Mouse (Mus musculus): Measurements from ENCODE around the gene Nop56. TPM values are rescaled to one million over a fixed set of nuclear protein-coding genes. Genes with fewer than 3 reads are reported as not detected.

Nop56 gene
- total and polyA plus RNA-seq, 3 experiments, result 556 to 1,867 (median 594) TPM

- peak; percentile 19 for DNase-seq (ENCODE audit: low read depth, low spot score)
- peak overlapping the region; percentile 28 to 37 for H3K4me3 ChIP-seq (ENCODE audit: control insufficient read depth in 1 of 2, insufficient read depth in 1 of 2, low read depth in 2 of 2, low read length in 2 of 2)
- no peaks in the 10 kb centered on the region for H3K79me2 ChIP-seq (ENCODE audit: control insufficient read depth, insufficient read depth, low read length, poor library complexity)
- H3K9me3 ChIP-seq (replicated peaks; ENCODE audit: insufficient read depth, low read length), result no peaks in the 10 kb centered on the region
- peak overlapping the region; percentile 45 for H3K9ac ChIP-seq (ENCODE audit: control insufficient read depth, low read depth, low read length, poor library complexity, severe bottlenecking)
- peaks cover 6 to 17% of the 10 kb centered on the region in 2 experiments; a peak in 3 of 4 replicates for H3K4me1 ChIP-seq (ENCODE audit: control insufficient read depth in 1 of 2, insufficient read depth in 2 of 2, low read length in 2 of 2)
- H3K36me3 ChIP-seq (ENCODE audit: control insufficient read depth in 1 of 2, insufficient read depth in 2 of 2, low read length in 2 of 2), result peaks cover 0 to 9% of the 10 kb centered on the region in 2 experiments; a peak in 2 of 4 replicates
- no peak for TF ChIP-seq MYB (IDR thresholded peaks at IDR 0.05; ENCODE audit: low read depth, low read length)
- peak in 1 of 3 experiments; percentile 20; a peak in 2 of 6 replicates for TF ChIP-seq CTCF (IDR thresholded peaks at IDR 0.05 in 2 of 3, conservative IDR thresholded peaks at IDR 0.05 in 1 of 3; ENCODE audit: control insufficient read depth in 1 of 3, insufficient read depth in 1 of 3, low read depth in 2 of 3, low read length in 3 of 3, poor library complexity in 1 of 3, severe bottlenecking in 1 of 3)
- no peak overlapping the region for H3K27ac ChIP-seq (ENCODE audit: control insufficient read depth, low read depth, low read length)
- no peaks in the 10 kb centered on the region for H3K27me3 ChIP-seq (ENCODE audit: control insufficient read depth in 1 of 2, insufficient read depth in 2 of 2, low read length in 2 of 2)
These were observed 21.3 kb downstream of the Nop56 start for GRCm38 (mm10) chr2:130295331-130296133.

GRCm38 (mm10) chr2:130296134-130296745, 22.0 kb downstream of the Nop56 start:
- H3K36me3 ChIP-seq (ENCODE audit: control insufficient read depth in 1 of 2, insufficient read depth in 2 of 2, low read length in 2 of 2), result peaks cover 0 to 9% of the 10 kb centered on the region in 2 experiments; a peak in 2 of 4 replicates
- H3K4me3 ChIP-seq (ENCODE audit: control insufficient read depth in 1 of 2, insufficient read depth in 1 of 2, low read depth in 2 of 2, low read length in 2 of 2), result peak overlapping the region; percentile 28 to 37; a peak in 3 of 4 replicates
- peaks cover 6 to 17% of the 10 kb centered on the region in 2 experiments; a peak in 3 of 4 replicates for H3K4me1 ChIP-seq (ENCODE audit: control insufficient read depth in 1 of 2, insufficient read depth in 2 of 2, low read length in 2 of 2)
- H3K9ac ChIP-seq (ENCODE audit: control insufficient read depth, low read depth, low read length, poor library complexity, severe bottlenecking), result no peak overlapping the region; the same call in 1 of the 2 replicates
- H3K79me2 ChIP-seq (ENCODE audit: control insufficient read depth, insufficient read depth, low read length, poor library complexity), result no peaks in the 10 kb centered on the region
- no peak for DNase-seq (ENCODE audit: low read depth, low spot score)
- H3K9me3 ChIP-seq (replicated peaks; ENCODE audit: insufficient read depth, low read length), result no peaks in the 10 kb centered on the region
- TF ChIP-seq USF2 (IDR thresholded peaks at IDR 0.05; ENCODE audit: borderline replicate concordance in 1 of 2, insufficient read depth in 1 of 2, low read depth in 1 of 2, low read length in 2 of 2) (no peak), JUND (IDR thresholded peaks at IDR 0.05; ENCODE audit: low read depth, low read length) (no peak), TBP (IDR thresholded peaks at IDR 0.05; ENCODE audit: low read depth, low read length) (no peak), MAFK (IDR thresholded peaks at IDR 0.05; ENCODE audit: borderline replicate concordance, low read depth, low read length) (no peak), POLR2A (IDR thresholded peaks at IDR 0.05; ENCODE audit: control insufficient read depth in 1 of 2, insufficient read depth in 1 of 2, low read depth in 1 of 2, low read length in 2 of 2, poor library complexity in 1 of 2) (no peak)
- no peak overlapping the region for H3K27ac ChIP-seq (ENCODE audit: control insufficient read depth, low read depth, low read length)
- no peaks in the 10 kb centered on the region for H3K27me3 ChIP-seq (ENCODE audit: control insufficient read depth in 1 of 2, insufficient read depth in 2 of 2, low read length in 2 of 2)

GRCm38 (mm10) chr2:130297580-130297979, 23.4 kb downstream of the Nop56 start:
- DNase-seq (ENCODE audit: low read depth, low spot score), result no peak
- H3K4me1 ChIP-seq (ENCODE audit: control insufficient read depth in 1 of 2, insufficient read depth in 2 of 2, low read length in 2 of 2), result peaks cover 6 to 17% of the 10 kb centered on the region in 2 experiments; a peak in 3 of 4 replicates
- no peak for TF ChIP-seq CTCF (IDR thresholded peaks at IDR 0.05 in 2 of 3, conservative IDR thresholded peaks at IDR 0.05 in 1 of 3; ENCODE audit: control insufficient read depth in 1 of 3, insufficient read depth in 1 of 3, low read depth in 2 of 3, low read length in 3 of 3, poor library complexity in 1 of 3, severe bottlenecking in 1 of 3)
- TF ChIP-seq TCF12 (IDR thresholded peaks at IDR 0.05; ENCODE audit: low read depth, low read length), result no peak
- TF ChIP-seq JUND (IDR thresholded peaks at IDR 0.05; ENCODE audit: low read depth, low read length), result no peak
- no peak overlapping the region for H3K9ac ChIP-seq (ENCODE audit: control insufficient read depth, low read depth, low read length, poor library complexity, severe bottlenecking)
- H3K27ac ChIP-seq (ENCODE audit: control insufficient read depth, low read depth, low read length), result no peak overlapping the region
- peaks cover 0 to 9% of the 10 kb centered on the region in 2 experiments; a peak in 2 of 4 replicates for H3K36me3 ChIP-seq (ENCODE audit: control insufficient read depth in 1 of 2, insufficient read depth in 2 of 2, low read length in 2 of 2)
- H3K27me3 ChIP-seq (ENCODE audit: control insufficient read depth in 1 of 2, insufficient read depth in 2 of 2, low read length in 2 of 2), result no peaks in the 10 kb centered on the region
- no peaks in the 10 kb centered on the region for H3K79me2 ChIP-seq (ENCODE audit: control insufficient read depth, insufficient read depth, low read length, poor library complexity)
- no peak overlapping the region for H3K4me3 ChIP-seq (ENCODE audit: control insufficient read depth in 1 of 2, insufficient read depth in 1 of 2, low read depth in 2 of 2, low read length in 2 of 2)
- no peaks in the 10 kb centered on the region for H3K9me3 ChIP-seq (replicated peaks; ENCODE audit: insufficient read depth, low read length)
